Mouse (Mus musculus): ENCODE results near the gene Tra2b.

DNA sequence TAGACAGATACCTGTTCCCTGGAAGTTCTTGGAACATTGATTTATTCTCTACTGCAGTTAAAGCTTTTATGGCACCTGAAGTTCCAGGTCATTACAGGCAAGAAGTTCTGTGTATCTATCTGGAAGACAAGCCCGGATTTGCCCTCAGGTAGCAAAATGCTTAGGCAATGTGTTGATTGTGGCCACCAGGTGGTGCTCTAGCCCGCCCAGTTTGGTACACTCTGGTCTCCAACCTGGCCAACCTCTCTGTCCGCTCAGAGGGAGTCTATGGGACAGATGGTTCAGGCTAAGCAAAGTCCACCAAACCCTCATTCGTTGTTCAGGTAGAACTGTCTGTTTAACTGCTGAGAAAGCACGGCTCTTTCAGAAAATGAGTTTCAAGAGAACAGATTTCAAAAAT, 36.8 kb upstream of the Tra2b start:
- TF ChIP-seq CTCF (IDR thresholded peaks at IDR 0.05; ENCODE audit: borderline replicate concordance, extremely low read depth, insufficient read depth, insufficient read length) = peak; percentile 87
- TF ChIP-seq POLR2A (IDR thresholded peaks at IDR 0.05; ENCODE audit: borderline replicate concordance, extremely low read depth, insufficient read depth, insufficient read length, poor library complexity, severe bottlenecking) = no peak
